Mouse (Mus musculus) lung, embryonic 16.5 days (tissue): ENCODE results near the gene Olfr91. TPM values are rescaled to one million over a fixed set of nuclear protein-coding genes. Genes with fewer than 3 reads are reported as not detected.

Experiments used
- polyA plus RNA-seq: library from polyadenylated mRNA; unstranded; fragments of >200 nt; fragmentation: Nextera tagmentation; extraction: Ambion mirVana; gene quantifications from 2 replicates; pipeline ENCODE4 v1.2.1, GENCODE M21; 2015

The Olfr91 gene
- polyA plus RNA-seq, 1 experiment from 2014 or later: not detected

Other genes starting within 250 kb of the Olfr91 start
- 0.14 TPM in 1 of 2 replicates, not detected in the other for gene Trim15, start 231.1 kb downstream of the Olfr91 start, polyA plus RNA-seq
- gene Trim10, start 228.7 kb downstream of the Olfr91 start, polyA plus RNA-seq: 3.2 and 5.1 TPM in 2 replicates
- gene Trim40, start 208.2 kb downstream of the Olfr91 start, polyA plus RNA-seq: not detected in 2 replicates
- gene Trim31, start 200.2 kb downstream of the Olfr91 start, polyA plus RNA-seq: 0.13 TPM in 1 of 2 replicates, not detected in the other
- gene Rnf39, start 155.4 kb downstream of the Olfr91 start, polyA plus RNA-seq: 0.65 and 1.7 TPM in 2 replicates
- gene Ppp1r11, start 146.5 kb downstream of the Olfr91 start, polyA plus RNA-seq: 104 and 117 TPM in 2 replicates
- gene Znrd1, start 139.7 kb downstream of the Olfr91 start, polyA plus RNA-seq: 93.7 and 96.4 TPM in 2 replicates
- gene Znrd1as, start 139.7 kb downstream of the Olfr91 start, polyA plus RNA-seq: 7.2 and 7.7 TPM in 2 replicates
- not detected in 2 replicates for gene 2410137M14Rik, start 117.0 kb downstream of the Olfr91 start, polyA plus RNA-seq
- 0.33 and 0.38 TPM in 2 replicates for gene H2-M5, start 108.7 kb downstream of the Olfr91 start, polyA plus RNA-seq
- gene Zfp57, start 97.1 kb downstream of the Olfr91 start, polyA plus RNA-seq: 70.1 and 73.4 TPM in 2 replicates
- 0.11 TPM in 1 of 2 replicates, not detected in the other for gene Mog, start 74.9 kb downstream of the Olfr91 start, polyA plus RNA-seq
- gene Gabbr1, start 52.3 kb downstream of the Olfr91 start, polyA plus RNA-seq: 5.6 and 7.3 TPM in 2 replicates
- gene Olfr90, start 9.8 kb downstream of the Olfr91 start, polyA plus RNA-seq: not detected in 2 replicates
- gene Olfr92, start 21.8 kb upstream of the Olfr91 start, polyA plus RNA-seq: not detected in 2 replicates
- not detected in 2 replicates for gene Olfr93, start 63.2 kb upstream of the Olfr91 start, polyA plus RNA-seq
- gene Ubd, start 95.6 kb upstream of the Olfr91 start, polyA plus RNA-seq: 0.28 and 1.1 TPM in 2 replicates
- gene Olfr94, start 102.7 kb upstream of the Olfr91 start, polyA plus RNA-seq: not detected in 2 replicates
- gene Olfr95, start 114.8 kb upstream of the Olfr91 start, polyA plus RNA-seq: not detected in 2 replicates
- gene Olfr96, start 121.9 kb upstream of the Olfr91 start, polyA plus RNA-seq: not detected in 2 replicates
- not detected in 2 replicates for gene Olfr97, start 139.1 kb upstream of the Olfr91 start, polyA plus RNA-seq
- gene Olfr98, start 165.5 kb upstream of the Olfr91 start, polyA plus RNA-seq: not detected in 2 replicates
- 2.3 and 3.1 TPM in 2 replicates for gene H2-M3, start 171.9 kb upstream of the Olfr91 start, polyA plus RNA-seq
- gene Olfr99, start 185.2 kb upstream of the Olfr91 start, polyA plus RNA-seq: not detected in 2 replicates
- not detected in 2 replicates for gene Olfr101, start 206.0 kb upstream of the Olfr91 start, polyA plus RNA-seq
- not detected in 2 replicates for gene Olfr102, start 218.8 kb upstream of the Olfr91 start, polyA plus RNA-seq
- not detected in 2 replicates for gene Olfr103, start 241.4 kb upstream of the Olfr91 start, polyA plus RNA-seq